Mouse (Mus musculus) cerebellum, adult 2 months (tissue): ENCODE measurements at regions not wholly inside any gene's neighbourhood (a gene's known extent, or its start where the extent isn't known, plus 50 kb on each side); places are given as distances from the start of the nearest gene placed in this dataset.

Experiments
- DNase-seq, 2 experiments: peaks; one replicate each; pipeline ENCODE4 v3.0.0; 2021
- H3K27ac ChIP-seq: fragments of 200-500 bp; 2 replicates; pipeline ENCODE4 v1.5.1; 2012; ENCODE audit warnings: low read length, control low read depth, inconsistent platforms; ENCODE audit not compliant: insufficient read depth
- H3K27me3 ChIP-seq: fragments of 200-500 bp; 2 replicates; pipeline ENCODE4 v1.6.1; 2012; ENCODE audit warnings: inconsistent platforms, mild to moderate bottlenecking, low read length, moderate library complexity; ENCODE audit not compliant: control insufficient read depth, insufficient read depth
- H3K4me1 ChIP-seq: fragments of 200-500 bp; 2 replicates; pipeline ENCODE4 v1.6.1; 2011; ENCODE audit warnings: low read length; ENCODE audit not compliant: control insufficient read depth, insufficient read depth
- H3K4me3 ChIP-seq: fragments of 200-500 bp; replicated peaks from 2 replicates; pipeline ENCODE3; 2011; ENCODE audit warnings: mild to moderate bottlenecking, low read depth, low read length, control low read depth; ENCODE audit not compliant: insufficient read depth
- CTCF ChIP-seq: fragments of 200-500 bp; IDR thresholded peaks from 2 replicates; pipeline ENCODE4 v1.5.1; 2011; ENCODE audit warnings: low read depth, mild to moderate bottlenecking, control low read depth, low read length, moderate library complexity, borderline replicate concordance; ENCODE audit not compliant: insufficient read depth
- POLR2A ChIP-seq: fragments of 200-500 bp; IDR thresholded peaks from 2 replicates; pipeline ENCODE4 v1.6.1; 2011; ENCODE audit warnings: low read length, control low read depth, borderline replicate concordance; ENCODE audit not compliant: insufficient read depth
- WGBS: fragments of 180-500 bp; shearing (Covaris S2); methylation state at CpG from one replicate; pipeline ENCODE4 v1.1.7; 2018; 5-methylcytosine and 5-hydroxymethylcytosine counted together

GRCm38 (mm10) chr13:57309618-57310017 lies 413.8 kb upstream of the Trpc7 start:
- peaks cover 10% of the 10 kb centered on the region; the same call in 1 of the 2 replicates for H3K4me1 ChIP-seq

GRCm38 (mm10) chr13:57307971-57308903 lies 412.4 kb upstream of the Trpc7 start:
- DNase-seq: peak; percentile 35 to 44
- H3K4me1 ChIP-seq: peaks cover 10% of the 10 kb centered on the region; the same call in 1 of the 2 replicates
- peak overlapping the region; percentile 10 for H3K4me3 ChIP-seq
- TF ChIP-seq CTCF (no peak), POLR2A (no peak)
- H3K27me3 ChIP-seq: no peaks in the 10 kb centered on the region
- no peak overlapping the region for H3K27ac ChIP-seq
- 21% methylated on average over 20 of the region's 20 CpGs for WGBS

More at GRCm38 (mm10) chr13:57309618-57310017, 413.8 kb upstream of the Trpc7 start:
- Histone ChIP-seq H3K4me3 (no peak overlapping the region), H3K27me3 (no peaks in the 10 kb centered on the region), H3K27ac (no peak overlapping the region)
- WGBS: 90% methylated on average over 4 of the region's 4 CpGs
- TF ChIP-seq CTCF: no peak
- no peak for TF ChIP-seq POLR2A
- DNase-seq: no peak

GRCm38 (mm10) chr13:57305586-57305985 lies 409.8 kb upstream of the Trpc7 start:
- Histone ChIP-seq H3K27ac (no peak overlapping the region), H3K4me3 (no peak overlapping the region), H3K4me1 (peaks cover 10% of the 10 kb centered on the region; the same call in 1 of the 2 replicates), H3K27me3 (no peaks in the 10 kb centered on the region)
- no peak for DNase-seq
- TF ChIP-seq POLR2A: no peak
- TF ChIP-seq CTCF: no peak
- WGBS: 93% methylated on average over 7 of the region's 7 CpGs

- no peak for DNase-seq
- 85% methylated on average over 2 of the region's 2 CpGs for WGBS
- Histone ChIP-seq H3K27me3 (no peaks in the 10 kb centered on the region), H3K27ac (no peak overlapping the region), H3K4me1 (peaks cover 10% of the 10 kb centered on the region; the same call in 1 of the 2 replicates), H3K4me3 (no peak overlapping the region)
- TF ChIP-seq POLR2A: no peak
- no peak for TF ChIP-seq CTCF
Measured at GRCm38 (mm10) chr13:57303805-57304204, 408.0 kb upstream of the Trpc7 start.

GRCm38 (mm10) chr13:57291737-57292490 lies 396.1 kb upstream of the Trpc7 start:
- DNase-seq: peak in 1 of 2 experiments; percentile 32
- no peak overlapping the region for H3K27ac ChIP-seq
- H3K4me1 ChIP-seq: no peaks in the 10 kb centered on the region; the same call in 1 of the 2 replicates
- H3K4me3 ChIP-seq: no peak overlapping the region
- TF ChIP-seq CTCF (no peak), POLR2A (no peak)
- 11% methylated on average over 9 of the region's 9 CpGs for WGBS
- no peaks in the 10 kb centered on the region for H3K27me3 ChIP-seq

GRCm38 (mm10) chr13:57286168-57286567 lies 390.4 kb upstream of the Trpc7 start:
- H3K27ac ChIP-seq: no peak overlapping the region
- WGBS: 98% methylated on average over 2 of the region's 2 CpGs
- no peaks in the 10 kb centered on the region for H3K4me1 ChIP-seq
- no peaks in the 10 kb centered on the region for H3K27me3 ChIP-seq
- no peak overlapping the region for H3K4me3 ChIP-seq
- no peak for TF ChIP-seq POLR2A
- TF ChIP-seq CTCF: no peak
- DNase-seq: no peak

- no peak overlapping the region for H3K4me3 ChIP-seq
- DNase-seq: no peak
- 80% methylated on average over 8 of the region's 8 CpGs for WGBS
- no peak for TF ChIP-seq POLR2A
- no peak for TF ChIP-seq CTCF
- H3K27ac ChIP-seq: no peak overlapping the region
- H3K27me3 ChIP-seq: no peaks in the 10 kb centered on the region
- H3K4me1 ChIP-seq: no peaks in the 10 kb centered on the region
Measured at GRCm38 (mm10) chr13:57282816-57283215, 387.0 kb upstream of the Trpc7 start.
